Mouse (Mus musculus) stomach, postnatal 0 days (tissue): ENCODE results near the gene Scd3.
"Not testable (repeated sequence)": the region's sequence is repeated elsewhere in the genome, so short reads cannot be mapped to it uniquely, and the experiment has no call there.

ENCODE experiments used
- CTCF ChIP-seq: IDR thresholded peaks from 2 replicates; pipeline ENCODE4 v1.5.1; 2016; ENCODE audit warnings: antibody characterized with exemption, low read depth, mild to moderate bottlenecking, moderate library complexity
- EP300 ChIP-seq: optimal IDR thresholded peaks from 2 replicates; pipeline ENCODE3; 2016; ENCODE audit warnings: antibody characterized with exemption

DNA sequence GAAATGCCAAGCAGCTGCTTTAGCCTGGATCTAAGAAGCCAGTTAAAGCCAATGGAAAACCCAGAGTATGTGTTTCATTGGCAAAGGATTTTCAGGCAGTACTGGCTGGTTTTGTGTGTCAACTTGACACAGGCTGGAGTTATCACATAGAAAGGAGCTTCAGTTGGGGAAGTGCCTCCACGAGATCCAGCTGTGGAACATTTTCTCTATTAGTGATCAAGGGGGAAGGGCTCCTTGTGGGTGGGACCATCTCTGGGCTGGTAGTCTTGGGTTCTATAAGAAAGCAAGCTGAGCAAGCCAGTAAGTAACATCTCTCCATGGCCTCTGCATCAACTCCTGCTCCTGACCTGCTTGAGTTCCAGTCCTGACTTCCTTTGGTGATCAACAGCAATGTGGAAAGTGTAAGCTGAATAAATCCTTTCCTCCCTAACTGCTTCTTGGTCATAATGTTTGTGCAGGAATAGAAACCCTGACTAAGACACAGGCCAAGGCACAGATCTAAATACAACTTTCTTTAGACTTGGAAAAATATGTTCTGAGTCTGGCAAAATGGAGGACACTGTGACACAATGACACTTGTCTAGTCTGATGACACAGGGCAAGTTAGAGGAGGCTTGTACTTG lies 78.9 kb downstream of the Scd3 start:
- TF ChIP-seq CTCF, EP300: not testable (repeated sequence)
